Mouse (Mus musculus) MEL (cell line): Measurements from ENCODE around the gene Gm20388.

Experiments
- CHD1 ChIP-seq: IDR thresholded peaks from 2 replicates; pipeline ENCODE4 v1.6.1; 2012; ENCODE audit warnings: low read depth, mild to moderate bottlenecking, inconsistent platforms, low read length, improper control_type of control experiment
- CTCF ChIP-seq, 3 experiments: IDR thresholded peaks in 2 of 3; conservative IDR thresholded peaks in 1 of 3; 2 replicates each; pipeline ENCODE4 v1.5.1; 2011 to 2012; ENCODE audit warnings: low read length in 3 of 3, low read depth in 2 of 3, mild to moderate bottlenecking in 2 of 3, improper control_type of control experiment in 1 of 3, inconsistent platforms in 1 of 3, mixed read lengths in 1 of 3, moderate library complexity in 1 of 3; ENCODE audit not compliant: control insufficient read depth in 1 of 3, insufficient read depth in 1 of 3, poor library complexity in 1 of 3, severe bottlenecking in 1 of 3
- E2F4 ChIP-seq: IDR thresholded peaks from 2 replicates; pipeline ENCODE4 v1.6.1; 2011; ENCODE audit warnings: low read depth, low read length, improper control_type of control experiment, borderline replicate concordance
- EP300 ChIP-seq, 2 experiments: IDR thresholded peaks; 2 replicates each; pipeline ENCODE4 v1.6.1; 2011; ENCODE audit warnings: improper control_type of control experiment in 2 of 2, low read length in 2 of 2, low read depth in 1 of 2, mild to moderate bottlenecking in 1 of 2
- MAFK ChIP-seq: IDR thresholded peaks from 2 replicates; pipeline ENCODE4 v1.6.1; 2011; ENCODE audit warnings: low read depth, mild to moderate bottlenecking, low read length, improper control_type of control experiment, borderline replicate concordance
- MAZ ChIP-seq: IDR thresholded peaks from 2 replicates; pipeline ENCODE4 v1.6.1; 2012; ENCODE audit warnings: low read depth, mild to moderate bottlenecking, inconsistent platforms, low read length, improper control_type of control experiment
- POLR2A ChIP-seq, 2 experiments: IDR thresholded peaks; 2 replicates each; pipeline ENCODE4 v1.6.1; 2011 to 2012; ENCODE audit warnings: low read length in 2 of 2, mild to moderate bottlenecking in 2 of 2, control low read depth in 1 of 2, improper control_type of control experiment in 1 of 2, low read depth in 1 of 2, moderate library complexity in 1 of 2; ENCODE audit not compliant: control insufficient read depth in 1 of 2, insufficient read depth in 1 of 2, poor library complexity in 1 of 2
- POLR2AphosphoS2 ChIP-seq: IDR thresholded peaks from 2 replicates; pipeline ENCODE4 v1.6.1; 2011; ENCODE audit warnings: low read length, improper control_type of control experiment
- POLR2AphosphoS5 ChIP-seq: IDR thresholded peaks from 2 replicates; pipeline ENCODE4 v1.6.1; 2012; ENCODE audit warnings: low read depth, borderline replicate concordance, mild to moderate bottlenecking, inconsistent platforms, low read length, moderate library complexity, mixed read lengths
- RAD21 ChIP-seq: IDR thresholded peaks from 2 replicates; pipeline ENCODE4 v1.6.1; 2011; ENCODE audit warnings: mild to moderate bottlenecking, low read depth, low read length, improper control_type of control experiment
- TAL1 ChIP-seq: IDR thresholded peaks from 2 replicates; pipeline ENCODE4 v1.6.1; 2012; ENCODE audit warnings: mild to moderate bottlenecking, inconsistent platforms, low read length, moderate library complexity, mixed read lengths
- TCF12 ChIP-seq: IDR thresholded peaks from 2 replicates; pipeline ENCODE4 v1.6.1; 2014; ENCODE audit warnings: low read depth, mild to moderate bottlenecking, inconsistent platforms, low read length, improper control_type of control experiment, moderate library complexity
- USF1 ChIP-seq: IDR thresholded peaks from 2 replicates; pipeline ENCODE4 v1.6.1; 2014; ENCODE audit warnings: low read depth, mild to moderate bottlenecking, inconsistent platforms, low read length, improper control_type of control experiment, moderate library complexity
- ZMIZ1 ChIP-seq: IDR thresholded peaks from 2 replicates; pipeline ENCODE4 v1.6.1; 2012; ENCODE audit warnings: low read depth, mild to moderate bottlenecking, inconsistent platforms, low read length, improper control_type of control experiment, moderate library complexity

- no peak for TF ChIP-seq POLR2AphosphoS5
- no peak for TF ChIP-seq CTCF (IDR thresholded peaks at IDR 0.05 in 2 of 3, conservative IDR thresholded peaks at IDR 0.05 in 1 of 3; ENCODE audit: control insufficient read depth in 1 of 3, insufficient read depth in 1 of 3, low read depth in 2 of 3, low read length in 3 of 3, poor library complexity in 1 of 3, severe bottlenecking in 1 of 3)
- TF ChIP-seq POLR2A (IDR thresholded peaks at IDR 0.05; ENCODE audit: control insufficient read depth in 1 of 2, insufficient read depth in 1 of 2, low read depth in 1 of 2, low read length in 2 of 2, poor library complexity in 1 of 2): no peak
- TF ChIP-seq RAD21: no peak
- TF ChIP-seq EP300 (IDR thresholded peaks at IDR 0.05; ENCODE audit: low read depth in 1 of 2, low read length in 2 of 2): no peak
- no peak for TF ChIP-seq USF1
- no peak for TF ChIP-seq POLR2AphosphoS2
- no peak for TF ChIP-seq TCF12
- TF ChIP-seq TAL1: no peak
- TF ChIP-seq MAFK: no peak
- no peak for TF ChIP-seq ZMIZ1
- TF ChIP-seq E2F4: no peak
- TF ChIP-seq CHD1: no peak
- TF ChIP-seq MAZ: no peak
Observed at GRCm38 (mm10) chr8:123788416-123789170, 3878.0 kb downstream of the Gm20388 start.
